Mouse (Mus musculus) forebrain, embryonic 13.5 days (tissue): ENCODE measurements at regions not wholly inside any gene's neighbourhood (a gene's known extent, or its start where the extent isn't known, plus 50 kb on each side); places are given as distances from the start of the nearest gene placed in this dataset.

Experiments
- ATAC-seq: fragments of 200-750 bp; cut with Nextera tagmentation; 2 replicates; pipeline ENCODE4 v1.8.0; 2017
- H3K27ac ChIP-seq: fragments of 300-500 bp; sonication (generic); 2 replicates; pipeline ENCODE4 v1.5.1; 2015; ENCODE audit warnings: inconsistent platforms, mild to moderate bottlenecking, moderate library complexity
- H3K27me3 ChIP-seq: fragments of 300-500 bp; sonication (generic); 2 replicates; pipeline ENCODE4 v1.6.1; 2015; ENCODE audit warnings: mild to moderate bottlenecking, inconsistent platforms
- H3K36me3 ChIP-seq: fragments of 300-500 bp; sonication (generic); 2 replicates; pipeline ENCODE4 v1.6.1; 2015; ENCODE audit warnings: mild to moderate bottlenecking, inconsistent platforms; ENCODE audit not compliant: poor library complexity, severe bottlenecking
- H3K4me1 ChIP-seq: fragments of 300-500 bp; sonication (generic); 2 replicates; pipeline ENCODE4 v1.6.1; 2015; ENCODE audit warnings: inconsistent platforms
- H3K4me2 ChIP-seq: fragments of 300-500 bp; sonication (generic); 2 replicates; pipeline ENCODE4 v1.6.1; 2015; ENCODE audit warnings: inconsistent platforms, mild to moderate bottlenecking, moderate library complexity
- H3K4me3 ChIP-seq: fragments of 300-500 bp; sonication (generic); 2 replicates; pipeline ENCODE4 v1.5.1; 2015; ENCODE audit warnings: mild to moderate bottlenecking, inconsistent platforms
- H3K9ac ChIP-seq: fragments of 300-500 bp; sonication (generic); 2 replicates; pipeline ENCODE4 v1.6.1; 2015; ENCODE audit warnings: mild to moderate bottlenecking, inconsistent platforms
- H3K9me3 ChIP-seq: fragments of 300-500 bp; sonication (generic); replicated peaks from 2 replicates; pipeline ENCODE4 v1.6.1; 2016; ENCODE audit warnings: inconsistent platforms
- WGBS: fragments of 180-500 bp; shearing (Covaris S2); methylation state at CpG from one replicate; pipeline ENCODE4 v1.1.7; 2015; 5-methylcytosine and 5-hydroxymethylcytosine counted together

GRCm38 (mm10) chr11:23201701-23202449, 54.0 kb upstream of the Xpo1 start:
- Histone ChIP-seq H3K4me2 (no peak overlapping the region), H3K9ac (no peak overlapping the region), H3K4me1 (no peaks in the 10 kb centered on the region), H3K9me3 (no peaks in the 10 kb centered on the region), H3K4me3 (no peak overlapping the region), H3K36me3 (no peaks in the 10 kb centered on the region), H3K27ac (no peak overlapping the region), H3K27me3 (no peaks in the 10 kb centered on the region)
- 72% methylated on average over 9 of the region's 9 CpGs for WGBS
- peak; percentile 36; the same call in 1 of the 2 replicates for ATAC-seq

- H3K4me3 ChIP-seq: no peak overlapping the region
- H3K36me3 ChIP-seq: no peaks in the 10 kb centered on the region
- no peak overlapping the region for H3K27ac ChIP-seq
- H3K9ac ChIP-seq: no peak overlapping the region
- no peak for ATAC-seq
- no peak overlapping the region for H3K4me2 ChIP-seq
- no peaks in the 10 kb centered on the region for H3K4me1 ChIP-seq
- WGBS: 88% methylated on average over 14 of the region's 14 CpGs
- H3K27me3 ChIP-seq: no peaks in the 10 kb centered on the region
- no peaks in the 10 kb centered on the region for H3K9me3 ChIP-seq
These were observed 52.3 kb upstream of the Xpo1 start for GRCm38 (mm10) chr11:23203566-23203965.

- H3K9me3 ChIP-seq: no peaks in the 10 kb centered on the region
- no peaks in the 10 kb centered on the region for H3K27me3 ChIP-seq
- no peak overlapping the region for H3K27ac ChIP-seq
- ATAC-seq: no peak
- H3K9ac ChIP-seq: no peak overlapping the region
- H3K36me3 ChIP-seq: no peaks in the 10 kb centered on the region
- no peaks in the 10 kb centered on the region for H3K4me1 ChIP-seq
- H3K4me3 ChIP-seq: no peak overlapping the region
- WGBS: 81% methylated on average over 12 of the region's 12 CpGs
- no peak overlapping the region for H3K4me2 ChIP-seq
These were observed 51.8 kb upstream of the Xpo1 start for GRCm38 (mm10) chr11:23204041-23204440.
